Comparison of ENCODE assay signal across 9 mouse cellular contexts in the genomic region with DNA sequence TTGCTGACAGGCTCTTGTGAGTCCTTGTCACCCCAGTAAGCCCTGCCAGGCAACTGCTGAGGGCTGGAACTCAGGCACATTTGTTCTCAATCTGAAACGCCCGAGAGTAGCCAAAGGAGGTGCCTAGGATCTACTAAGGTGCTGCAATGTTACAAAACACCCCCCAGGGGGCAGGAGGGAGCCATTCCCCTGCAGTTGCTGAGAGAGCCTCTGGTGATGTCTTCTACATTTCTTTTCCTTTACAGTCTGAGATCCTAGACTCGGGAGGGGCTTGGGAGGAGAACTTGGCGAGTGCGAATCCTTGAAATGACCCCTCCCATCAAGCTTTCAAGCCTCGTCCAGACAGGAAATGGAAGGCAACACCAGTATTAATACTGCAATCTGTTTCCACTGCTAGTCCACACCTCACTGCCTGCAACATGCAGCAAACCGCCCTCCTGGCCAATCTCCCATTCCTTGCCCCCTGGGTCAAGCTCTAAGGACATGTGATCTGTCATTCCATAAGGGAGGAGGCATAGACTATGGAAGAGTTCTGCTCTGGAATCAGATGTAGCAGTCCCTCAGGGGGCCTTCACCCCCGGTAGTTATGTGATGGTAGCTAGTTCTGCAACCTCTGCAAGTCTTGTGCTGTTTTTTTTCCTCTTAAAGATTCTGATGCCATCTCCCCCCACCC. TPM values are rescaled to one million over a fixed set of nuclear protein-coding genes. Genes with fewer than 3 reads are reported as not detected.
DNase-seq lines count a peak whose midpoint lies in the region; ATAC-seq lines count a peak whose summit lies in the region.
"Had no signal": no experiment of that assay in that cellular context is flagged by ENCODE, and none has a peak within 500 bp of the region (broad histone marks: within the 10 kb centered on the region; RNA-seq: fewer than 3 reads in every experiment).

No protein-coding gene starts in this region.

- no peak for ATAC-seq in midbrain, embryonic 15.5 days (replicated peaks)
- no peak; the same call in 1 of the 2 replicates for ATAC-seq in embryonic facial prominence, embryonic 11.5 days (replicated peaks; ENCODE audit: insufficient number of reproducible peaks, low FRiP score, low TSS enrichment, low read depth)
- ATAC-seq in hindbrain, embryonic 14.5 days (ENCODE audit: low FRiP score): no peak; the same call in 1 of the 2 replicates
- ATAC-seq in neural tube, embryonic 14.5 days (ENCODE audit: low read depth): peak; percentile 72; the same call in 1 of the 2 replicates

- WGBS in midbrain, embryonic 10.5 days: 39% methylated on average over 8 of the region's 8 CpGs
- 32% methylated on average over 8 of the region's 8 CpGs for WGBS in midbrain, embryonic 15.5 days
- WGBS in embryonic facial prominence, embryonic 11.5 days: 27% methylated on average over 8 of the region's 8 CpGs
- 35% methylated on average over 8 of the region's 8 CpGs for WGBS in hindbrain, embryonic 14.5 days
- 25% methylated on average over 8 of the region's 8 CpGs for WGBS in limb, embryonic 10.5 days
- WGBS in neural tube, embryonic 14.5 days: 27% methylated on average over 8 of the region's 8 CpGs

- H3K27me3 ChIP-seq in midbrain, embryonic 10.5 days (ENCODE audit: low read depth, poor library complexity, severe bottlenecking): no peaks in the 10 kb centered on the region
- no peaks in the 10 kb centered on the region for H3K27me3 ChIP-seq in midbrain, embryonic 15.5 days (replicated peaks)
- H3K27me3 ChIP-seq in embryonic facial prominence, embryonic 11.5 days (ENCODE audit: control insufficient read depth, insufficient read depth, low read length): no peaks in the 10 kb centered on the region
- H3K27me3 ChIP-seq in hindbrain, embryonic 14.5 days (ENCODE audit: control insufficient read depth, insufficient read depth, low read length): no peaks in the 10 kb centered on the region
- no peaks in the 10 kb centered on the region for H3K27me3 ChIP-seq in limb, embryonic 10.5 days (ENCODE audit: low read depth, poor library complexity, severe bottlenecking)
- H3K27me3 ChIP-seq in neural tube, embryonic 14.5 days (ENCODE audit: control insufficient read depth, insufficient read depth, low read length): no peaks in the 10 kb centered on the region

- H3K4me3 ChIP-seq in midbrain, embryonic 10.5 days: no peak overlapping the region
- H3K4me3 ChIP-seq in midbrain, embryonic 15.5 days: no peak overlapping the region
- no peak overlapping the region for H3K4me3 ChIP-seq in embryonic facial prominence, embryonic 11.5 days (ENCODE audit: low read depth, low read length)
- no peak overlapping the region for H3K4me3 ChIP-seq in hindbrain, embryonic 14.5 days (replicated peaks; ENCODE audit: low read length)
- no peak overlapping the region for H3K4me3 ChIP-seq in limb, embryonic 10.5 days
- H3K4me3 ChIP-seq in neural tube, embryonic 14.5 days (ENCODE audit: low read depth, low read length): no peak overlapping the region

- DNase-seq in midbrain, embryonic 10.5 days (ENCODE audit: low spot score): peak; percentile 39
- peak; percentile 63 to 79 for DNase-seq in adrenal gland, postnatal 36 days
- DNase-seq in embryonic facial prominence, embryonic 11.5 days (ENCODE audit: low spot score): peak; percentile 77
- DNase-seq in hindbrain, embryonic 14.5 days (ENCODE audit: low spot score): peak; percentile 71
- DNase-seq in limb, embryonic 10.5 days (ENCODE audit: low spot score): peak; percentile 70
- DNase-seq in yolk sac, embryonic 10.5 days (ENCODE audit: low spot score): peak; percentile 5

- no peak overlapping the region for H3K9ac ChIP-seq in midbrain, embryonic 15.5 days
- H3K9ac ChIP-seq in embryonic facial prominence, embryonic 11.5 days (replicated peaks; ENCODE audit: low read length): no peak overlapping the region
- no peak overlapping the region for H3K9ac ChIP-seq in hindbrain, embryonic 14.5 days
- H3K9ac ChIP-seq in neural tube, embryonic 14.5 days (replicated peaks; ENCODE audit: low read depth, low read length): no peak overlapping the region; the same call in 1 of the 2 replicates

- H3K36me3 ChIP-seq in midbrain, embryonic 10.5 days: no peaks in the 10 kb centered on the region
- no peaks in the 10 kb centered on the region for H3K36me3 ChIP-seq in midbrain, embryonic 15.5 days (replicated peaks)
- H3K36me3 ChIP-seq in embryonic facial prominence, embryonic 11.5 days (replicated peaks; ENCODE audit: control insufficient read depth, insufficient read depth, low read depth, low read length): no peaks in the 10 kb centered on the region
- H3K36me3 ChIP-seq in hindbrain, embryonic 14.5 days (replicated peaks; ENCODE audit: control insufficient read depth, insufficient read depth): no peaks in the 10 kb centered on the region
- no peaks in the 10 kb centered on the region for H3K36me3 ChIP-seq in limb, embryonic 10.5 days
- no peaks in the 10 kb centered on the region for H3K36me3 ChIP-seq in neural tube, embryonic 14.5 days (ENCODE audit: control insufficient read depth, insufficient read depth, low read length)

- H3K4me1 ChIP-seq in midbrain, embryonic 10.5 days: no peaks in the 10 kb centered on the region
- 0 out of 2 replicates have a peak, but pooled peaks cover 2% of the 10 kb centered on the region for H3K4me1 ChIP-seq in midbrain, embryonic 15.5 days
- H3K4me1 ChIP-seq in embryonic facial prominence, embryonic 11.5 days (ENCODE audit: control insufficient read depth, insufficient read depth, low read length): no peaks in the 10 kb centered on the region
- H3K4me1 ChIP-seq in hindbrain, embryonic 14.5 days (replicated peaks; ENCODE audit: control insufficient read depth, insufficient read depth, low read length): 0 out of 2 replicates have a peak, but pooled peaks cover 3% of the 10 kb centered on the region
- H3K4me1 ChIP-seq in limb, embryonic 10.5 days: no peaks in the 10 kb centered on the region
- no peaks in the 10 kb centered on the region for H3K4me1 ChIP-seq in neural tube, embryonic 14.5 days (ENCODE audit: control insufficient read depth, insufficient read depth, low read length)

- no peak overlapping the region for H3K27ac ChIP-seq in midbrain, embryonic 10.5 days (replicated peaks)
- H3K27ac ChIP-seq in midbrain, embryonic 15.5 days: no peak overlapping the region
- H3K27ac ChIP-seq in embryonic facial prominence, embryonic 11.5 days (replicated peaks; ENCODE audit: low read depth, low read length): no peak overlapping the region
- no peak overlapping the region; the same call in 1 of the 2 replicates for H3K27ac ChIP-seq in hindbrain, embryonic 14.5 days
- no peak overlapping the region for H3K27ac ChIP-seq in limb, embryonic 10.5 days
- H3K27ac ChIP-seq in neural tube, embryonic 14.5 days (ENCODE audit: low read depth, low read length): no peak overlapping the region

- no peak overlapping the region for H3K4me2 ChIP-seq in midbrain, embryonic 15.5 days
- no peak overlapping the region for H3K4me2 ChIP-seq in embryonic facial prominence, embryonic 11.5 days (ENCODE audit: low read depth, low read length)
- no peak overlapping the region for H3K4me2 ChIP-seq in hindbrain, embryonic 14.5 days (replicated peaks)
- H3K4me2 ChIP-seq in neural tube, embryonic 14.5 days (ENCODE audit: low read depth, low read length): no peak overlapping the region

- H3K9me3 ChIP-seq in midbrain, embryonic 10.5 days (replicated peaks): no peaks in the 10 kb centered on the region
- H3K9me3 ChIP-seq in midbrain, embryonic 15.5 days: no peaks in the 10 kb centered on the region
- no peaks in the 10 kb centered on the region for H3K9me3 ChIP-seq in embryonic facial prominence, embryonic 11.5 days (replicated peaks; ENCODE audit: control insufficient read depth, low read length)
- H3K9me3 ChIP-seq in hindbrain, embryonic 14.5 days (ENCODE audit: control insufficient read depth, low read length): no peaks in the 10 kb centered on the region
- no peaks in the 10 kb centered on the region for H3K9me3 ChIP-seq in limb, embryonic 10.5 days (replicated peaks)
- no peaks in the 10 kb centered on the region for H3K9me3 ChIP-seq in neural tube, embryonic 14.5 days (ENCODE audit: control insufficient read depth, low read length)

RNA-seq across cellular contexts. Expression of gene Otof, which starts 38.0 kb away (rescaled TPM):
- polyA plus RNA-seq in midbrain, embryonic 10.5 days (2016; fragmentation: Nextera tagmentation; extraction: Ambion mirVana): 0.05 and 0.29 TPM in 2 replicates
- 4.0 TPM in 2 replicates for polyA plus RNA-seq in midbrain, embryonic 15.5 days (2015; fragmentation: Nextera tagmentation; extraction: Ambion mirVana)
- total RNA-seq in adrenal gland, postnatal 36 days (2021): under 1 TPM; 0.07 to 0.10 TPM
- polyA plus RNA-seq in embryonic facial prominence, embryonic 11.5 days (2014; fragmentation: Nextera tagmentation; extraction: Ambion mirVana): 0.14 and 0.17 TPM in 2 replicates
- polyA plus RNA-seq in hindbrain, embryonic 14.5 days (2014; fragmentation: Nextera tagmentation; extraction: Ambion mirVana): 4.2 and 4.7 TPM in 2 replicates
- polyA plus RNA-seq in limb, embryonic 10.5 days (2016; fragmentation: Nextera tagmentation; extraction: Ambion mirVana): 0.06 and 0.10 TPM in 2 replicates
- polyA plus RNA-seq in neural tube, embryonic 14.5 days (2014; fragmentation: Nextera tagmentation; extraction: Ambion mirVana): 2.5 and 5.8 TPM in 2 replicates

RNA-seq across cellular contexts. Expression of gene 1700001C02Rik, which starts 42.1 kb away (rescaled TPM):
- polyA plus RNA-seq in midbrain, embryonic 10.5 days (2016; fragmentation: Nextera tagmentation; extraction: Ambion mirVana): not detected in 2 replicates
- 0.96 and 1.2 TPM in 2 replicates for polyA plus RNA-seq in midbrain, embryonic 15.5 days (2015; fragmentation: Nextera tagmentation; extraction: Ambion mirVana)
- not detected for total RNA-seq in adrenal gland, postnatal 36 days (2021)
- not detected in 2 replicates for polyA plus RNA-seq in embryonic facial prominence, embryonic 11.5 days (2014; fragmentation: Nextera tagmentation; extraction: Ambion mirVana)
- polyA plus RNA-seq in hindbrain, embryonic 14.5 days (2014; fragmentation: Nextera tagmentation; extraction: Ambion mirVana): 2.8 and 3.3 TPM in 2 replicates
- polyA plus RNA-seq in limb, embryonic 10.5 days (2016; fragmentation: Nextera tagmentation; extraction: Ambion mirVana): not detected in 2 replicates
- polyA plus RNA-seq in neural tube, embryonic 14.5 days (2014; fragmentation: Nextera tagmentation; extraction: Ambion mirVana): 0.54 and 0.70 TPM in 2 replicates
- polyA plus RNA-seq: frontal cortex, adult 2 months had no signal

Comparison
In these comparisons a context has a peak if more than half of its experiments do, and no peak if none do; other contexts are left out.
1. DNase-seq: peak in every context shown above with its lines; median percentile 77 in embryonic facial prominence, embryonic 11.5 days; 71 in adrenal gland, postnatal 36 days; 71 in hindbrain, embryonic 14.5 days; 70 in limb, embryonic 10.5 days; 39 in midbrain, embryonic 10.5 days; 5 in yolk sac, embryonic 10.5 days.